Mouse (Mus musculus) heart, postnatal 4 days (tissue): ENCODE data around the gene Smc2. TPM values are rescaled to one million over a fixed set of nuclear protein-coding genes. Genes with fewer than 3 reads are reported as not detected.
"Not testable (repeated sequence)": the region's sequence is repeated elsewhere in the genome, so short reads cannot be mapped to it uniquely, and the experiment has no call there.

Experiments used
- DNase-seq: peaks from one replicate; pipeline ENCODE4 v3.0.0; 2021
- total RNA-seq, 2 experiments: library from RNA; stranded (reverse); gene quantifications; 2 replicates each; pipeline ENCODE4 v1.2.3; 2021

Gene Smc2
- total RNA-seq, result 10 to 100 TPM; 36.7 to 39.2 TPM

GRCm38 (mm10) chr4:52438886-52439664 lies at the start of gene Smc2:
Gene Smc2, plus strand, starts transcription at chr4:52439243.
- DNase-seq, result peak; percentile 95

- DNase-seq, result no peak
These were observed 27.5 kb upstream of the Smc2 start for GRCm38 (mm10) chr4:52411587-52411986.

GRCm38 (mm10) chr4:52423653-52424052 lies 15.4 kb upstream of the Smc2 start:
- DNase-seq, result no peak

GRCm38 (mm10) chr4:52429310-52430198 lies 9.5 kb upstream of the Smc2 start:
- DNase-seq, result peak; percentile 22

- DNase-seq, result not testable (repeated sequence)
These were observed 3.5 kb upstream of the Smc2 start for GRCm38 (mm10) chr4:52435551-52435950.

- DNase-seq, result no peak
These were observed 615 bp upstream of the Smc2 start for GRCm38 (mm10) chr4:52438371-52438885.

- no peak for DNase-seq
These were observed 20.7 kb downstream of the Smc2 start for GRCm38 (mm10) chr4:52459726-52460125.

GRCm38 (mm10) chr4:52461321-52461720 lies 22.3 kb downstream of the Smc2 start:
- DNase-seq, result no peak

GRCm38 (mm10) chr4:52473431-52473830 lies 34.4 kb downstream of the Smc2 start:
- DNase-seq, result no peak

GRCm38 (mm10) chr4:52487486-52487885 lies 48.4 kb downstream of the Smc2 start:
- no peak for DNase-seq

- not testable (repeated sequence) for DNase-seq
These were observed 58.1 kb downstream of the Smc2 start, which contains the start of gene Vma21-ps for GRCm38 (mm10) chr4:52497144-52497543. Gene Vma21-ps, minus strand, starts transcription at chr4:52497244.

- no peak for DNase-seq
These were observed 78.5 kb downstream of the Smc2 start for GRCm38 (mm10) chr4:52517580-52517979.

- no peak for DNase-seq
These were observed 80.3 kb downstream of the Smc2 start for GRCm38 (mm10) chr4:52519301-52519700.

GRCm38 (mm10) chr4:52526464-52526863 lies 87.4 kb downstream of the Smc2 start:
- DNase-seq, result no peak

GRCm38 (mm10) chr4:52530636-52531035 lies 91.6 kb downstream of the Smc2 start:
- DNase-seq, result no peak

Other genes starting within 250 kb of the Smc2 start
- gene Vma21-ps, start 58.0 kb downstream of the Smc2 start, total RNA-seq, result 1 to 10 TPM in 1 of 2 experiments, not detected in 1; 1.6 TPM
- not detected for gene Toporsl, start 157.0 kb downstream of the Smc2 start, total RNA-seq